Mouse (Mus musculus) stomach, postnatal 0 days (tissue): ENCODE data around the gene Nedd9. TPM values are rescaled to one million over a fixed set of nuclear protein-coding genes. Genes with fewer than 3 reads are reported as not detected.

Experiments
- ATAC-seq: fragments of 200-750 bp; cut with Nextera tagmentation; 2 replicates; pipeline ENCODE4 v1.8.0; 2017; ENCODE audit not compliant: low FRiP score, low TSS enrichment
- DNase-seq: peaks from one replicate; pipeline ENCODE4 v3.0.0-alpha.2; 2016; ENCODE audit warnings: low spot score
- H3K27ac ChIP-seq: fragments of 300-500 bp; sonication (generic); replicated peaks from 2 replicates; pipeline ENCODE4 v1.5.1; 2014; ENCODE audit warnings: mild to moderate bottlenecking, control low read depth
- H3K27me3 ChIP-seq: fragments of 300-500 bp; sonication (generic); 2 replicates; pipeline ENCODE4 v1.6.1; 2014; ENCODE audit warnings: low read length; ENCODE audit not compliant: control insufficient read depth, insufficient read depth
- H3K36me3 ChIP-seq: fragments of 300-500 bp; sonication (generic); 2 replicates; pipeline ENCODE4 v1.6.1; 2014; ENCODE audit warnings: low read length, mixed read lengths; ENCODE audit not compliant: control insufficient read depth, insufficient read depth
- H3K4me1 ChIP-seq: fragments of 300-500 bp; sonication (generic); replicated peaks from 2 replicates; pipeline ENCODE4 v1.6.1; 2014; ENCODE audit warnings: antibody characterized with exemption; ENCODE audit not compliant: control insufficient read depth, insufficient read depth
- H3K4me2 ChIP-seq: fragments of 300-500 bp; sonication (generic); replicated peaks from 2 replicates; pipeline ENCODE4 v1.6.1; 2014; ENCODE audit warnings: low read depth, mild to moderate bottlenecking, control low read depth, moderate library complexity
- H3K4me3 ChIP-seq: fragments of 300-500 bp; sonication (generic); 2 replicates; pipeline ENCODE4 v1.5.1; 2014; ENCODE audit warnings: low read depth, low read length, control low read depth
- H3K9ac ChIP-seq: fragments of 300-500 bp; sonication (generic); 2 replicates; pipeline ENCODE4 v1.6.1; 2014; ENCODE audit warnings: mild to moderate bottlenecking, low read length, control low read depth, mixed read lengths
- H3K9me3 ChIP-seq: fragments of 300-500 bp; sonication (generic); 2 replicates; pipeline ENCODE4 v1.6.1; 2016; ENCODE audit warnings: low read length; ENCODE audit not compliant: control insufficient read depth
- CTCF ChIP-seq: IDR thresholded peaks from 2 replicates; pipeline ENCODE4 v1.5.1; 2016; ENCODE audit warnings: antibody characterized with exemption, low read depth, mild to moderate bottlenecking, moderate library complexity
- EP300 ChIP-seq: optimal IDR thresholded peaks from 2 replicates; pipeline ENCODE3; 2016; ENCODE audit warnings: antibody characterized with exemption
- WGBS: fragments of 180-500 bp; shearing (Covaris S2); extraction: QIAGEN DNeasy Blood & Tissue Kit; methylation state at CpG from one replicate; pipeline ENCODE4 v1.1.7; 2014; 5-methylcytosine and 5-hydroxymethylcytosine counted together
- polyA plus RNA-seq: library from polyadenylated mRNA; unstranded; fragments of >200 nt; fragmentation: Nextera tagmentation; extraction: Ambion mirVana; gene quantifications from 2 replicates; pipeline ENCODE4 v1.2.1, GENCODE M21; 2015

Nedd9 gene
- 17.1 and 20.3 TPM in 2 replicates for polyA plus RNA-seq

GRCm38 (mm10) chr13:41486606-41487408 is at the start of gene Nedd9:
Nedd9 (minus strand) TSS chr13:41487362.
- Histone ChIP-seq H3K4me2 (no peak within 1 kb of the TSS), H3K9me3 (no peaks in the 10 kb centered on the region), H3K27ac (no peak within 1 kb of the TSS), H3K4me1 (no peaks in the 10 kb centered on the region), H3K27me3 (no peaks in the 10 kb centered on the region), H3K9ac (no peak within 1 kb of the TSS), H3K4me3 (no peak within 1 kb of the TSS), H3K36me3 (no peaks in the 10 kb centered on the region)
- TF ChIP-seq EP300, result no peak
- no peak for TF ChIP-seq CTCF
- 66% methylated on average over 15 of the region's 15 CpGs for WGBS
- DNase-seq (no peak), ATAC-seq (no peak)

- no peak for TF ChIP-seq CTCF
- TF ChIP-seq EP300, result no peak
- Histone ChIP-seq H3K4me3 (no peak overlapping the region), H3K27ac (no peak overlapping the region), H3K36me3 (no peaks in the 10 kb centered on the region), H3K4me2 (no peak overlapping the region), H3K9me3 (no peaks in the 10 kb centered on the region), H3K9ac (no peak overlapping the region), H3K4me1 (no peaks in the 10 kb centered on the region), H3K27me3 (no peaks in the 10 kb centered on the region)
- no peak for DNase-seq
- WGBS, result 74% methylated on average over 5 of the region's 5 CpGs
- no peak for ATAC-seq
These were observed 45.5 kb upstream of the Nedd9 start for GRCm38 (mm10) chr13:41532625-41533024.

GRCm38 (mm10) chr13:41530326-41530725 is 43.2 kb upstream of the Nedd9 start:
- no peak for DNase-seq
- no peak overlapping the region for H3K4me2 ChIP-seq
- H3K9ac ChIP-seq, result no peak overlapping the region
- no peaks in the 10 kb centered on the region for H3K4me1 ChIP-seq
- ATAC-seq, result no peak
- no peaks in the 10 kb centered on the region for H3K36me3 ChIP-seq
- no peak overlapping the region for H3K27ac ChIP-seq
- no peaks in the 10 kb centered on the region for H3K27me3 ChIP-seq
- TF ChIP-seq EP300 (no peak), CTCF (no peak)
- no peaks in the 10 kb centered on the region for H3K9me3 ChIP-seq
- no peak overlapping the region for H3K4me3 ChIP-seq

GRCm38 (mm10) chr13:41524208-41524607 is 37.0 kb upstream of the Nedd9 start:
- no peaks in the 10 kb centered on the region for H3K9me3 ChIP-seq
- ATAC-seq, result no peak
- DNase-seq, result no peak

GRCm38 (mm10) chr13:41521296-41521695 is 34.1 kb upstream of the Nedd9 start:
- no peaks in the 10 kb centered on the region for H3K27me3 ChIP-seq
- no peak overlapping the region for H3K9ac ChIP-seq
- WGBS, result 79% methylated on average over 4 of the region's 4 CpGs
- no peak for TF ChIP-seq EP300
- TF ChIP-seq CTCF, result no peak
- H3K36me3 ChIP-seq, result no peaks in the 10 kb centered on the region
- H3K4me3 ChIP-seq, result no peak overlapping the region
- H3K27ac ChIP-seq, result no peak overlapping the region
- DNase-seq (no peak), ATAC-seq (no peak)
- H3K4me1 ChIP-seq, result no peaks in the 10 kb centered on the region
- H3K4me2 ChIP-seq, result no peak overlapping the region
- no peaks in the 10 kb centered on the region for H3K9me3 ChIP-seq

More at GRCm38 (mm10) chr13:41524208-41524607, 37.0 kb upstream of the Nedd9 start:
- 90% methylated on average over 11 of the region's 11 CpGs for WGBS
- TF ChIP-seq EP300 (no peak), CTCF (no peak)
- Histone ChIP-seq H3K4me3 (no peak overlapping the region), H3K4me2 (no peak overlapping the region), H3K36me3 (no peaks in the 10 kb centered on the region), H3K9ac (no peak overlapping the region), H3K27ac (no peak overlapping the region), H3K4me1 (no peaks in the 10 kb centered on the region), H3K27me3 (no peaks in the 10 kb centered on the region)

GRCm38 (mm10) chr13:41520549-41521161 is 33.5 kb upstream of the Nedd9 start:
- no peaks in the 10 kb centered on the region for H3K27me3 ChIP-seq
- no peaks in the 10 kb centered on the region for H3K9me3 ChIP-seq
- H3K4me3 ChIP-seq, result no peak overlapping the region
- TF ChIP-seq EP300, result no peak
- TF ChIP-seq CTCF, result no peak
- ATAC-seq (no peak), DNase-seq (no peak)
- H3K27ac ChIP-seq, result no peak overlapping the region
- 87% methylated on average over 5 of the region's 5 CpGs for WGBS
- H3K36me3 ChIP-seq, result no peaks in the 10 kb centered on the region
- H3K4me1 ChIP-seq, result no peaks in the 10 kb centered on the region
- H3K4me2 ChIP-seq, result no peak overlapping the region
- no peak overlapping the region for H3K9ac ChIP-seq
